Mouse (Mus musculus) small intestine, adult 2 months (tissue): ENCODE data around the gene Limch1.

Source experiments
- CTCF ChIP-seq: fragments of 200-500 bp; IDR thresholded peaks from 2 replicates; pipeline ENCODE4 v1.5.1; 2012; ENCODE audit warnings: low read depth, mild to moderate bottlenecking, control low read depth, inconsistent platforms, low read length, moderate library complexity, mixed read lengths; ENCODE audit not compliant: insufficient replicate concordance, insufficient read length; ENCODE audit errors: extremely low read depth
- POLR2A ChIP-seq: fragments of 200-500 bp; IDR thresholded peaks from 2 replicates; pipeline ENCODE4 v1.6.1; 2012; ENCODE audit warnings: low read depth, mild to moderate bottlenecking, control low read depth, inconsistent platforms, low read length, moderate library complexity

GRCm38 (mm10) chr5:66697119-66697518, 48.5 kb upstream of the Limch1 start:
- no peak for TF ChIP-seq CTCF
- no peak for TF ChIP-seq POLR2A
